Mouse (Mus musculus): ENCODE results near the gene H2-Ke6. TPM values are rescaled to one million over a fixed set of nuclear protein-coding genes. Genes with fewer than 3 reads are reported as not detected.

H2-Ke6 gene
- polyA plus RNA-seq, 1 experiment from 2014 or later, result 62.9 TPM

GRCm38 (mm10) chr17:34028501-34029149, 765 bp upstream of the H2-Ke6 start:
- Histone ChIP-seq H3K4me3 (peak overlapping the region; percentile 85), H3K27ac (peak overlapping the region; percentile 99), H3K4me2 (peak overlapping the region; percentile 99), H3K9ac (peak overlapping the region; percentile 20; the same call in 1 of the 2 replicates), H3K27me3 (no peaks in the 10 kb centered on the region), H3K4me1 (replicated peaks) (peaks cover 76% of the 10 kb centered on the region), H3K36me3 (peaks cover 20% of the 10 kb centered on the region), H3K9me3 (no peaks in the 10 kb centered on the region)
- 51% methylated on average over 17 of the region's 17 CpGs for WGBS
- ATAC-seq (ENCODE audit: low FRiP score), result no peak

GRCm38 (mm10) chr17:34026917-34027655, 774 bp downstream of the H2-Ke6 start:
- H3K4me2 ChIP-seq, result peak overlapping the region; percentile 99
- H3K9me3 ChIP-seq, result no peaks in the 10 kb centered on the region
- H3K9ac ChIP-seq, result peak overlapping the region; percentile 99
- peaks cover 31% of the 10 kb centered on the region for H3K36me3 ChIP-seq
- H3K4me1 ChIP-seq (replicated peaks), result peaks cover 78% of the 10 kb centered on the region
- 2% methylated on average over 29 of the region's 36 CpGs for WGBS
- H3K27me3 ChIP-seq, result no peaks in the 10 kb centered on the region
- ATAC-seq (ENCODE audit: low FRiP score), result no peak
- peak overlapping the region; percentile 99 for H3K27ac ChIP-seq
- peak overlapping the region; percentile 83 for H3K4me3 ChIP-seq

GRCm38 (mm10) chr17:34026221-34026620, 1.6 kb downstream of the H2-Ke6 start:
- no peak for ATAC-seq (ENCODE audit: low FRiP score)
- Histone ChIP-seq H3K4me3 (peak overlapping the region; percentile 83), H3K9ac (peak overlapping the region; percentile 99), H3K36me3 (peaks cover 40% of the 10 kb centered on the region), H3K27me3 (no peaks in the 10 kb centered on the region), H3K4me2 (peak overlapping the region; percentile 99), H3K27ac (peak overlapping the region; percentile 99), H3K9me3 (no peaks in the 10 kb centered on the region), H3K4me1 (replicated peaks) (peaks cover 79% of the 10 kb centered on the region)
- 17% methylated on average over 2 of the region's 2 CpGs for WGBS

- Histone ChIP-seq H3K27me3 (no peaks in the 10 kb centered on the region), H3K4me1 (replicated peaks) (peaks cover 77% of the 10 kb centered on the region), H3K4me3 (peak overlapping the region; percentile 83), H3K9ac (peak overlapping the region; percentile 99), H3K36me3 (peaks cover 45% of the 10 kb centered on the region), H3K27ac (peak overlapping the region; percentile 99), H3K9me3 (no peaks in the 10 kb centered on the region), H3K4me2 (peak overlapping the region; percentile 99)
- peak; percentile 14 for ATAC-seq (ENCODE audit: low FRiP score)
- 3% methylated on average over 7 of the region's 7 CpGs for WGBS
Observed at GRCm38 (mm10) chr17:34025756-34026151, 2.1 kb downstream of the H2-Ke6 start.

GRCm38 (mm10) chr17:34024861-34025755, 2.8 kb downstream of the H2-Ke6 start:
- H3K4me1 ChIP-seq (replicated peaks), result peaks cover 70% of the 10 kb centered on the region
- peak overlapping the region; percentile 99 for H3K4me2 ChIP-seq
- H3K9me3 ChIP-seq, result no peaks in the 10 kb centered on the region
- WGBS, result under 1% methylated on average over 57 of the region's 57 CpGs
- ATAC-seq (ENCODE audit: low FRiP score), result peak; percentile 12
- H3K27ac ChIP-seq, result peak overlapping the region; percentile 99
- no peaks in the 10 kb centered on the region for H3K27me3 ChIP-seq
- H3K9ac ChIP-seq, result peak overlapping the region; percentile 99
- peaks cover 50% of the 10 kb centered on the region for H3K36me3 ChIP-seq
- peak overlapping the region; percentile 83 for H3K4me3 ChIP-seq

GRCm38 (mm10) chr17:34024317-34024821, 3.5 kb downstream of the H2-Ke6 start, which contains the start of gene Ring1:
TSS of gene Ring1 (minus strand) at chr17:34024680.
- no peaks in the 10 kb centered on the region for H3K27me3 ChIP-seq
- no peaks in the 10 kb centered on the region for H3K9me3 ChIP-seq
- peak within 1 kb of the TSS; percentile 99 for H3K27ac ChIP-seq
- H3K9ac ChIP-seq, result peak within 1 kb of the TSS; percentile 99
- under 1% methylated on average over 43 of the region's 58 CpGs for WGBS
- H3K4me1 ChIP-seq (replicated peaks), result peaks cover 63% of the 10 kb centered on the region
- ATAC-seq (ENCODE audit: low FRiP score), result peak; percentile 76
- H3K36me3 ChIP-seq, result peaks cover 46% of the 10 kb centered on the region
- peak within 1 kb of the TSS; percentile 83 for H3K4me3 ChIP-seq
- H3K4me2 ChIP-seq, result peak within 1 kb of the TSS; percentile 99

- H3K9ac ChIP-seq, result peak overlapping the region; percentile 99
- no peaks in the 10 kb centered on the region for H3K27me3 ChIP-seq
- no peaks in the 10 kb centered on the region for H3K9me3 ChIP-seq
- peak overlapping the region; percentile 83 for H3K4me3 ChIP-seq
- H3K36me3 ChIP-seq, result peaks cover 40% of the 10 kb centered on the region
- 66% methylated on average over 9 of the region's 9 CpGs for WGBS
- H3K27ac ChIP-seq, result peak overlapping the region; percentile 99
- ATAC-seq (ENCODE audit: low FRiP score), result no peak
- peak overlapping the region; percentile 99 for H3K4me2 ChIP-seq
- peaks cover 56% of the 10 kb centered on the region for H3K4me1 ChIP-seq (replicated peaks)
Observed at GRCm38 (mm10) chr17:34023678-34024077, 4.2 kb downstream of the H2-Ke6 start.

- Histone ChIP-seq H3K9ac (no peak overlapping the region), H3K4me2 (no peak overlapping the region), H3K27ac (no peak overlapping the region), H3K9me3 (no peaks in the 10 kb centered on the region), H3K36me3 (peaks cover 35% of the 10 kb centered on the region), H3K27me3 (no peaks in the 10 kb centered on the region), H3K4me3 (no peak overlapping the region), H3K4me1 (replicated peaks) (peaks cover 49% of the 10 kb centered on the region)
- no peak for ATAC-seq (ENCODE audit: low FRiP score)
- WGBS, result 96% methylated on average over 20 of the region's 20 CpGs
Observed at GRCm38 (mm10) chr17:34022987-34023386, 4.9 kb downstream of the H2-Ke6 start.

GRCm38 (mm10) chr17:34022414-34022783, 5.5 kb downstream of the H2-Ke6 start:
- WGBS, result 89% methylated on average over 14 of the region's 14 CpGs
- H3K4me2 ChIP-seq, result no peak overlapping the region
- no peaks in the 10 kb centered on the region for H3K9me3 ChIP-seq
- H3K4me1 ChIP-seq (replicated peaks), result peaks cover 45% of the 10 kb centered on the region
- no peaks in the 10 kb centered on the region for H3K27me3 ChIP-seq
- no peak for ATAC-seq (ENCODE audit: low FRiP score)
- H3K9ac ChIP-seq, result peak overlapping the region; percentile 19; the same call in 1 of the 2 replicates
- H3K4me3 ChIP-seq, result no peak overlapping the region
- peaks cover 35% of the 10 kb centered on the region for H3K36me3 ChIP-seq
- no peak overlapping the region for H3K27ac ChIP-seq

GRCm38 (mm10) chr17:34021539-34022413, 6.1 kb downstream of the H2-Ke6 start:
- H3K4me2 ChIP-seq, result no peak overlapping the region
- ATAC-seq (ENCODE audit: low FRiP score), result no peak
- H3K9me3 ChIP-seq, result no peaks in the 10 kb centered on the region
- peaks cover 38% of the 10 kb centered on the region for H3K4me1 ChIP-seq (replicated peaks)
- H3K27me3 ChIP-seq, result no peaks in the 10 kb centered on the region
- no peak overlapping the region for H3K4me3 ChIP-seq
- 98% methylated on average over 23 of the region's 23 CpGs for WGBS
- peaks cover 37% of the 10 kb centered on the region for H3K36me3 ChIP-seq
- no peak overlapping the region for H3K27ac ChIP-seq
- no peak overlapping the region; the same call in 1 of the 2 replicates for H3K9ac ChIP-seq

GRCm38 (mm10) chr17:34013436-34013835, 14.4 kb downstream of the H2-Ke6 start:
- Histone ChIP-seq H3K4me3 (no peak overlapping the region), H3K36me3 (peaks cover 16% of the 10 kb centered on the region), H3K27me3 (no peaks in the 10 kb centered on the region), H3K4me1 (replicated peaks) (no peaks in the 10 kb centered on the region), H3K27ac (no peak overlapping the region), H3K4me2 (no peak overlapping the region), H3K9ac (no peak overlapping the region), H3K9me3 (no peaks in the 10 kb centered on the region)
- 97% methylated on average over 8 of the region's 8 CpGs for WGBS
- ATAC-seq (ENCODE audit: low FRiP score), result no peak
